Mouse (Mus musculus): ENCODE data around the gene Syncrip.

DNA sequence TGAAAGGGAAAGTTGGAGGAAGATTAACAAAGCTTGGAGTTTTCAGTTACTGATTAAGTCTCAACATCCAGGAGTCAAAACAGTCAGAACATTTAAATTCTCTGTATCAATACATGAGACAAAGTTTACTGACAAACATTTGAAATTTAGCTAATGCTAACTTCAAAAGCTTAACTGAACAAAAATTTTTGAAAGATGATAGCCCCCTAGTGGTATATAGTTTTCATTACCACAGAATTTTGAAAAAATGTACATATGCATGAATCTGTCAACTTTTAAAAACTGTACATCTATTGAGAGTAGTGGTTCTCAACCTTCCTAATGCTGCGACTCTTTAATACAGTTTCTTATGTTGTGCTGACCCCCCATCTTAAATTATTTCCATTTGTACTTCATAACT is 83.9 kb downstream of the Syncrip start:
- TF ChIP-seq CTCF (IDR thresholded peaks at IDR 0.05; ENCODE audit: low read depth) = peak; percentile 7; the same call in 1 of the 2 replicates
- no peak for TF ChIP-seq EP300 (IDR thresholded peaks at IDR 0.05; ENCODE audit: low read depth)

All from liver, embryonic 14.5 days (tissue).